In the genomic region with DNA sequence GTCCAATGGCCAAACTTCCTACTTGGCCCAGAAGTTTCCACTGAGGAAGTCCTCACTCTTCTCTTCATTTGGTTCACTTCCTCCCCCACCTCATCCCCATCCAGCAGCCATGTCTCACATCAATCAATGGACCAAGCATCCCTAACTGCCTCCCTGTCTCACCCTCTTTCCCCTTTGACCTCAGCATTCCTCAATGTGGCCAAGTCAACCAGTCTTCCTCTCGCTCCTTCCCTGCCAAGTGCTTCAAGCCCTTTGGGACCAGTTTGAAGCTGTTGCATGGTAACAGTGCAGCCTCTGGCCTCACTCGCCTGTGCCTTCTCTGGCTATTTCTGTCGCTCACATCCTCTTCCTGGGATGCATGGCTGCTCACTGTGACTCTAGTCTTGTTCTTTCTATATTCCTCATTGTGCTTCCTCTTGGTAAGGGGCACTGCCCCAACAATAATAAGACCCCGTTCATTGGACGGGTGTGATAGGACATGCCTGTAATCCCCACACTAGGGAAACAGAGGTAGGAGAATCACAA, we compare ENCODE assay signal across 22 mouse cellular contexts.
DNase-seq lines count a peak whose midpoint lies in the region; ATAC-seq lines count a peak whose summit lies in the region.
"Had no signal": no experiment of that assay in that cellular context is flagged by ENCODE, and none has a peak within 500 bp of the region (broad histone marks: within the 10 kb centered on the region; RNA-seq: fewer than 3 reads in every experiment).

No protein-coding gene starts in this region.

- peaks cover 6% of the 10 kb centered on the region; the same call in 1 of the 2 replicates for H3K4me1 ChIP-seq in heart, embryonic 12.5 days (replicated peaks)
- H3K4me1 ChIP-seq: embryonic facial prominence, embryonic 13.5 days; embryonic facial prominence, embryonic 15.5 days had no signal

- no peak overlapping the region for H3K27ac ChIP-seq in heart, embryonic 12.5 days (ENCODE audit: poor library complexity, severe bottlenecking)
- H3K27ac ChIP-seq: embryonic facial prominence, embryonic 13.5 days; embryonic facial prominence, embryonic 15.5 days; forebrain, embryonic 10.5 days; forebrain, embryonic 12.5 days had no signal

- peak; percentile 19 for DNase-seq in adrenal gland, postnatal 10 days
- no peak for DNase-seq in adrenal gland, postnatal 36 days
- DNase-seq in heart, adult 11 months: peak; percentile 95
- DNase-seq in spleen, postnatal 36 days (ENCODE audit: low spot score in 2 of 2): peak; percentile 59 to 66
- no peak for DNase-seq in spleen, adult 12 weeks (ENCODE audit: low spot score)
- DNase-seq in layer of hippocampus, postnatal 10 days (ENCODE audit: low spot score in 2 of 2): no peak
- DNase-seq: adrenal gland, adult 8-10 months; cerebellum, adult 11 months; cerebellum, adult 18-20 months; cerebellum, adult 8-10 months; cerebellum, adult 9-11 months; cerebellum, postnatal 14 days; cerebellum, postnatal 36 days; embryo, embryonic 11 days; forebrain, postnatal 0 days had no signal

- H3K36me3 ChIP-seq in heart, embryonic 12.5 days: no peaks in the 10 kb centered on the region
- H3K36me3 ChIP-seq: embryonic facial prominence, embryonic 13.5 days; embryonic facial prominence, embryonic 15.5 days; forebrain, embryonic 10.5 days; forebrain, embryonic 12.5 days had no signal

- WGBS in heart, embryonic 12.5 days: 59% methylated on average over 5 of the region's 5 CpGs

- ATAC-seq in heart, embryonic 12.5 days (ENCODE audit: insufficient number of reproducible peaks, low FRiP score): no peak
- ATAC-seq: forebrain, embryonic 14.5 days; forebrain, postnatal 0 days had no signal

- H3K4me3 ChIP-seq in heart, embryonic 12.5 days: no peak overlapping the region
- H3K4me3 ChIP-seq: embryonic facial prominence, embryonic 13.5 days; embryonic facial prominence, embryonic 15.5 days; erythroblast, embryonic 14.5 days; forebrain, embryonic 10.5 days; forebrain, embryonic 12.5 days had no signal

- no peak overlapping the region for H3K9ac ChIP-seq in heart, embryonic 12.5 days
- H3K9ac ChIP-seq: embryonic facial prominence, embryonic 13.5 days; embryonic facial prominence, embryonic 15.5 days; forebrain, embryonic 12.5 days; forebrain, postnatal 0 days had no signal

- no peaks in the 10 kb centered on the region for H3K27me3 ChIP-seq in heart, embryonic 12.5 days (replicated peaks)
- H3K27me3 ChIP-seq: embryonic facial prominence, embryonic 13.5 days; embryonic facial prominence, embryonic 15.5 days had no signal

- H3K4me2 ChIP-seq in heart, embryonic 12.5 days: no peak overlapping the region
- H3K4me2 ChIP-seq: embryonic facial prominence, embryonic 13.5 days; embryonic facial prominence, embryonic 15.5 days; forebrain, embryonic 12.5 days had no signal

- H3K9me3 ChIP-seq in heart, embryonic 12.5 days (replicated peaks): no peaks in the 10 kb centered on the region
- H3K9me3 ChIP-seq: embryonic facial prominence, embryonic 13.5 days; embryonic facial prominence, embryonic 15.5 days; forebrain, embryonic 10.5 days; forebrain, embryonic 12.5 days had no signal

Comparison
In these comparisons a context has a peak if more than half of its experiments do, and no peak if none do; other contexts are left out.
1. DNase-seq: peak in adrenal gland, postnatal 10 days (single experiment), heart, adult 11 months (single experiment) and spleen, postnatal 36 days (2 of 2); none in adrenal gland, postnatal 36 days (0 of 2), spleen, adult 12 weeks (single experiment) and layer of hippocampus, postnatal 10 days (0 of 2).